Mouse (Mus musculus) liver, embryonic 12.5 days (tissue): ENCODE measurements around the gene Zwilch. TPM values are rescaled to one million over a fixed set of nuclear protein-coding genes. Genes with fewer than 3 reads are reported as not detected.

Source experiments
- ATAC-seq: fragments of 200-750 bp; cut with Nextera tagmentation; 2 replicates; pipeline ENCODE4 v1.8.0; 2017; ENCODE audit warnings: moderate number of reproducible peaks, mild to moderate bottlenecking, moderate library complexity
- H3K27ac ChIP-seq: fragments of 300-500 bp; sonication (generic); 2 replicates; pipeline ENCODE4 v1.5.1; 2016; ENCODE audit warnings: mild to moderate bottlenecking
- H3K27me3 ChIP-seq: fragments of 300-500 bp; sonication (generic); replicated peaks from 2 replicates; pipeline ENCODE4 v1.6.1; 2016; ENCODE audit warnings: mild to moderate bottlenecking, moderate library complexity
- H3K36me3 ChIP-seq: fragments of 300-500 bp; sonication (generic); 2 replicates; pipeline ENCODE4 v1.6.1; 2016; ENCODE audit warnings: mild to moderate bottlenecking, moderate library complexity
- H3K4me1 ChIP-seq: fragments of 300-500 bp; sonication (generic); 2 replicates; pipeline ENCODE4 v1.6.1; 2016
- H3K4me2 ChIP-seq: fragments of 300-500 bp; sonication (generic); 2 replicates; pipeline ENCODE4 v1.6.1; 2016; ENCODE audit warnings: mild to moderate bottlenecking, moderate library complexity
- H3K4me3 ChIP-seq: fragments of 300-500 bp; sonication (generic); 2 replicates; pipeline ENCODE4 v1.5.1; 2016; ENCODE audit warnings: mild to moderate bottlenecking, moderate library complexity
- H3K9ac ChIP-seq: fragments of 300-500 bp; sonication (generic); 2 replicates; pipeline ENCODE4 v1.6.1; 2016; ENCODE audit warnings: mild to moderate bottlenecking, moderate library complexity
- H3K9me3 ChIP-seq: fragments of 300-500 bp; sonication (generic); replicated peaks from 2 replicates; pipeline ENCODE4 v1.6.1; 2016; ENCODE audit warnings: mild to moderate bottlenecking, moderate library complexity
- WGBS: fragments of 180-500 bp; shearing (Covaris S2); methylation state at CpG from one replicate; pipeline ENCODE4 v1.1.7; 2016; ENCODE audit not compliant: insufficient replicate concordance; 5-methylcytosine and 5-hydroxymethylcytosine counted together
- polyA plus RNA-seq: library from polyadenylated mRNA; unstranded; fragments of >200 nt; fragmentation: Nextera tagmentation; extraction: Ambion mirVana; gene quantifications from 2 replicates; pipeline ENCODE4 v1.2.1, GENCODE M21; 2016

Zwilch gene
- polyA plus RNA-seq = 26.5 and 28.4 TPM in 2 replicates

GRCm38 (mm10) chr9:64172816-64173665, at the start of gene Zwilch, which contains the start of gene Rpl4:
Gene Zwilch (minus strand): TSS chr9:64173104.
Gene Rpl4 (plus strand): TSS chr9:64173375.
- under 1% methylated on average over 41 of the region's 42 CpGs for WGBS
- Histone ChIP-seq H3K4me3 (peak within 1 kb of the TSS; percentile 92), H3K27ac (peak within 1 kb of the TSS; percentile 87), H3K9ac (peak within 1 kb of the TSS; percentile 94), H3K27me3 (no peaks in the 10 kb centered on the region), H3K4me1 (peaks cover 45% of the 10 kb centered on the region), H3K4me2 (peak within 1 kb of the TSS; percentile 73), H3K36me3 (peaks cover 57% of the 10 kb centered on the region), H3K9me3 (no peaks in the 10 kb centered on the region)
- ATAC-seq = peak; percentile 73

- no peaks in the 10 kb centered on the region for H3K36me3 ChIP-seq
- H3K4me1 ChIP-seq = peaks cover 16% of the 10 kb centered on the region; the same call in 1 of the 2 replicates
- no peak overlapping the region for H3K9ac ChIP-seq
- no peak for ATAC-seq
- H3K27ac ChIP-seq = no peak overlapping the region
- no peaks in the 10 kb centered on the region for H3K27me3 ChIP-seq
- no peak overlapping the region for H3K4me2 ChIP-seq
- no peak overlapping the region for H3K4me3 ChIP-seq
- no peaks in the 10 kb centered on the region for H3K9me3 ChIP-seq
- 30% methylated on average over 2 of the region's 2 CpGs for WGBS
These were observed 49.2 kb upstream of the Zwilch start for GRCm38 (mm10) chr9:64222098-64222497.

- Histone ChIP-seq H3K9me3 (no peaks in the 10 kb centered on the region), H3K9ac (no peak overlapping the region), H3K36me3 (no peaks in the 10 kb centered on the region), H3K27me3 (no peaks in the 10 kb centered on the region), H3K4me1 (peaks cover 16% of the 10 kb centered on the region; the same call in 1 of the 2 replicates), H3K27ac (no peak overlapping the region), H3K4me3 (no peak overlapping the region), H3K4me2 (no peak overlapping the region)
- no peak for ATAC-seq
- WGBS = 64% methylated on average over 4 of the region's 4 CpGs
These were observed 48.6 kb upstream of the Zwilch start for GRCm38 (mm10) chr9:64221480-64221879.

- H3K4me3 ChIP-seq = no peak overlapping the region
- 54% methylated on average over 1 of the region's 1 CpGs for WGBS
- H3K4me2 ChIP-seq = no peak overlapping the region
- ATAC-seq = no peak
- no peak overlapping the region for H3K9ac ChIP-seq
- H3K4me1 ChIP-seq = peaks cover 16% of the 10 kb centered on the region; the same call in 1 of the 2 replicates
- no peak overlapping the region for H3K27ac ChIP-seq
- H3K36me3 ChIP-seq = no peaks in the 10 kb centered on the region
- H3K27me3 ChIP-seq = no peaks in the 10 kb centered on the region
- no peaks in the 10 kb centered on the region for H3K9me3 ChIP-seq
These were observed 47.7 kb upstream of the Zwilch start for GRCm38 (mm10) chr9:64220603-64221002.

GRCm38 (mm10) chr9:64219772-64220420, 47.0 kb upstream of the Zwilch start:
- ATAC-seq = no peak
- no peak overlapping the region for H3K9ac ChIP-seq
- no peak overlapping the region for H3K4me2 ChIP-seq
- peaks cover 16% of the 10 kb centered on the region; the same call in 1 of the 2 replicates for H3K4me1 ChIP-seq
- no peaks in the 10 kb centered on the region for H3K27me3 ChIP-seq
- WGBS = 76% methylated on average over 10 of the region's 10 CpGs
- no peaks in the 10 kb centered on the region for H3K9me3 ChIP-seq
- no peaks in the 10 kb centered on the region for H3K36me3 ChIP-seq
- H3K27ac ChIP-seq = no peak overlapping the region
- no peak overlapping the region for H3K4me3 ChIP-seq

GRCm38 (mm10) chr9:64219305-64219704, 46.4 kb upstream of the Zwilch start:
- H3K27ac ChIP-seq = no peak overlapping the region
- no peak overlapping the region for H3K4me2 ChIP-seq
- H3K9me3 ChIP-seq = no peaks in the 10 kb centered on the region
- 73% methylated on average over 1 of the region's 1 CpGs for WGBS
- ATAC-seq = no peak
- peaks cover 3% of the 10 kb centered on the region; the same call in 1 of the 2 replicates for H3K36me3 ChIP-seq
- H3K27me3 ChIP-seq = no peaks in the 10 kb centered on the region
- H3K4me1 ChIP-seq = peaks cover 16% of the 10 kb centered on the region; the same call in 1 of the 2 replicates
- no peak overlapping the region for H3K9ac ChIP-seq
- H3K4me3 ChIP-seq = no peak overlapping the region

- H3K36me3 ChIP-seq = peaks cover 11% of the 10 kb centered on the region; the same call in 1 of the 2 replicates
- ATAC-seq = no peak
- no peak overlapping the region for H3K4me2 ChIP-seq
- no peak overlapping the region for H3K9ac ChIP-seq
- H3K9me3 ChIP-seq = no peaks in the 10 kb centered on the region
- no peak overlapping the region for H3K27ac ChIP-seq
- no peak overlapping the region for H3K4me3 ChIP-seq
- H3K27me3 ChIP-seq = no peaks in the 10 kb centered on the region
- peaks cover 16% of the 10 kb centered on the region; the same call in 1 of the 2 replicates for H3K4me1 ChIP-seq
These were observed 45.0 kb upstream of the Zwilch start for GRCm38 (mm10) chr9:64217887-64218286.

GRCm38 (mm10) chr9:64216641-64217040, 43.7 kb upstream of the Zwilch start:
- Histone ChIP-seq H3K36me3 (peaks cover 21% of the 10 kb centered on the region), H3K27ac (no peak overlapping the region), H3K4me3 (no peak overlapping the region), H3K9ac (no peak overlapping the region), H3K27me3 (no peaks in the 10 kb centered on the region), H3K4me2 (no peak overlapping the region), H3K9me3 (no peaks in the 10 kb centered on the region), H3K4me1 (peaks cover 9% of the 10 kb centered on the region; the same call in 1 of the 2 replicates)
- WGBS = 82% methylated on average over 2 of the region's 2 CpGs
- no peak for ATAC-seq

GRCm38 (mm10) chr9:64216090-64216489, 43.2 kb upstream of the Zwilch start:
- Histone ChIP-seq H3K4me1 (peaks cover 9% of the 10 kb centered on the region; the same call in 1 of the 2 replicates), H3K27me3 (no peaks in the 10 kb centered on the region), H3K9ac (no peak overlapping the region), H3K36me3 (peaks cover 26% of the 10 kb centered on the region), H3K27ac (no peak overlapping the region), H3K9me3 (no peaks in the 10 kb centered on the region), H3K4me3 (no peak overlapping the region), H3K4me2 (no peak overlapping the region)
- WGBS = 34% methylated on average over 4 of the region's 4 CpGs
- no peak for ATAC-seq

- H3K9ac ChIP-seq = no peak overlapping the region
- no peaks in the 10 kb centered on the region for H3K9me3 ChIP-seq
- H3K4me1 ChIP-seq = 0 out of 2 replicates have a peak, but pooled peaks cover 4% of the 10 kb centered on the region
- no peak for ATAC-seq
- 82% methylated on average over 17 of the region's 17 CpGs for WGBS
- H3K27me3 ChIP-seq = no peaks in the 10 kb centered on the region
- no peak overlapping the region for H3K4me2 ChIP-seq
- H3K27ac ChIP-seq = no peak overlapping the region
- no peak overlapping the region for H3K4me3 ChIP-seq
- peaks cover 40% of the 10 kb centered on the region for H3K36me3 ChIP-seq
These were observed 41.5 kb upstream of the Zwilch start for GRCm38 (mm10) chr9:64214452-64214851.

GRCm38 (mm10) chr9:64207509-64208084, 34.7 kb upstream of the Zwilch start:
- Histone ChIP-seq H3K27me3 (no peaks in the 10 kb centered on the region), H3K4me3 (no peak overlapping the region), H3K36me3 (peaks cover 73% of the 10 kb centered on the region), H3K4me2 (no peak overlapping the region), H3K27ac (no peak overlapping the region), H3K9ac (no peak overlapping the region), H3K9me3 (no peaks in the 10 kb centered on the region), H3K4me1 (no peaks in the 10 kb centered on the region)
- WGBS = 81% methylated on average over 3 of the region's 3 CpGs
- no peak for ATAC-seq

GRCm38 (mm10) chr9:64202866-64203265, 30.0 kb upstream of the Zwilch start:
- Histone ChIP-seq H3K4me2 (no peak overlapping the region), H3K9me3 (no peaks in the 10 kb centered on the region), H3K27me3 (no peaks in the 10 kb centered on the region), H3K4me3 (no peak overlapping the region), H3K27ac (no peak overlapping the region), H3K9ac (no peak overlapping the region), H3K36me3 (peaks cover 56% of the 10 kb centered on the region), H3K4me1 (no peaks in the 10 kb centered on the region)
- ATAC-seq = no peak
